Comparison of ENCODE assay signal across 8 mouse cellular contexts in the genomic region with DNA sequence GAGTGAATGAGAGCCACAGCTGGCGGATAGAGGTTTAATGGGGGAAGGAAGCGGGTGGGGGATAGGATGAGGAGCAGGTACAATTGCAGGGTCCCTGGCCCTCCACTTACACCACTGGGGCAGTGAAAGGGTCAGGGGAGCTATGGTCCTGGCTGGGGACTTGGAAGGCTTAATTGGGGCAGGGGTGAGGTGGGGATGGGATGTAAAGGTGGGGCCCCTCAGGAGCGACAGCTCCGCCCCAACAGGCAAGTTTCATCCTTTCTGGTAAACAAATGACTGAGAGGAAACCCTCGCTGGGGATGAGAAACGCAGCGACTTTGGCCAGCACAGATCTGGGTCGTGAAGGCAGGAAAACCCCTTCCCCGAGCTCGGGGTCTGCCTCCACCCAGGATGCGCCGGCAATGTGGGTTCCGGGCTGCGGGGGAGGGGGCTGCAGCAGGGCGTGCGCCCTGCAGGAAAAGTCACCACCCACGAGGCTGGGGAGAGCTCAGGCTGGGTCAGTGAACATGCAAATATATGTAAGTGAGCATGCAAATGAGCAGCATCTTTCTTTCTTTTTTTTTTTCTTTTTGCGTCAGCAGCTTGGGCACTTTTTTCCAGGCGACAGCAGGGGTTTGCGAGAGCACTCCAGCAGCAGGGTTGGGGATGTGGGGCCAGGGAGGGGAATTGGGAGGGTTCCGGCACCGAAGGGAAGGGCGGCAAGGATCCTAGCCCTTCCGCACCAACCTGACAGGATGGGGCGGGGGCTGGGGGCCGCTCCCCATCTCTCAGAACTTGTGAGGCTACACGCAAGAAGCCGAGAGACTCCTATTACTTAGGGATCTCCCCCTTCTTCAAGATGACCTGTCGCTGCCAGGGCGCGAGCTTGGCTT. TPM values are rescaled to one million over a fixed set of nuclear protein-coding genes. Genes with fewer than 3 reads are reported as not detected.
DNase-seq lines count a peak whose midpoint lies in the region; ATAC-seq lines count a peak whose summit lies in the region.

No protein-coding gene starts in this region.

- H3K4me3 ChIP-seq in lung, embryonic 16.5 days (ENCODE audit: low read length): peak overlapping the region; percentile 9
- peak overlapping the region; percentile 28 for H3K4me3 ChIP-seq in embryonic facial prominence, embryonic 13.5 days
- peak overlapping the region; percentile 35 for H3K4me3 ChIP-seq in limb, embryonic 10.5 days

- no peak overlapping the region for H3K27ac ChIP-seq in lung, embryonic 16.5 days (ENCODE audit: low read length)
- no peak overlapping the region for H3K27ac ChIP-seq in embryonic facial prominence, embryonic 13.5 days
- H3K27ac ChIP-seq in limb, embryonic 10.5 days: no peak overlapping the region

- 3% methylated on average over 31 of the region's 31 CpGs for WGBS in lung, embryonic 16.5 days
- 3% methylated on average over 31 of the region's 31 CpGs for WGBS in embryonic facial prominence, embryonic 13.5 days
- WGBS in limb, embryonic 10.5 days: under 1% methylated on average over 31 of the region's 31 CpGs

- no peak for DNase-seq in lung, adult 18-20 months
- DNase-seq in limb, embryonic 10.5 days (ENCODE audit: low spot score): peak; percentile 49
- peak; percentile 65 for DNase-seq in splenic B cell, adult 2 months (ENCODE audit: low read depth, low spot score)
- no peak for DNase-seq in adrenal gland, adult 2 months
- no peak for DNase-seq in kidney, postnatal 25 days
- no peak for DNase-seq in lung, postnatal 25 days (ENCODE audit: low spot score)

- no peak for ATAC-seq in lung, embryonic 16.5 days (ENCODE audit: low read depth)
- no peak for ATAC-seq in embryonic facial prominence, embryonic 13.5 days (ENCODE audit: insufficient number of reproducible peaks, insufficient read depth, low FRiP score, low TSS enrichment, low read depth)

- H3K9me3 ChIP-seq in lung, embryonic 16.5 days (ENCODE audit: control insufficient read depth, low read length): no peaks in the 10 kb centered on the region
- H3K9me3 ChIP-seq in embryonic facial prominence, embryonic 13.5 days: no peaks in the 10 kb centered on the region
- H3K9me3 ChIP-seq in limb, embryonic 10.5 days (replicated peaks): no peaks in the 10 kb centered on the region

- peaks cover 77% of the 10 kb centered on the region for H3K27me3 ChIP-seq in lung, embryonic 16.5 days (ENCODE audit: control insufficient read depth, insufficient read depth, low read depth, low read length)
- peaks cover 100% of the 10 kb centered on the region for H3K27me3 ChIP-seq in embryonic facial prominence, embryonic 13.5 days
- H3K27me3 ChIP-seq in limb, embryonic 10.5 days (ENCODE audit: low read depth, poor library complexity, severe bottlenecking): peaks cover 100% of the 10 kb centered on the region
- no peaks in the 10 kb centered on the region for H3K27me3 ChIP-seq in splenic B cell, adult 2 months (ENCODE audit: control insufficient read depth, insufficient read depth, low read length, poor library complexity, severe bottlenecking)

- peaks cover 28% of the 10 kb centered on the region for H3K4me1 ChIP-seq in lung, embryonic 16.5 days (replicated peaks; ENCODE audit: control insufficient read depth, insufficient read depth, low read length)
- H3K4me1 ChIP-seq in embryonic facial prominence, embryonic 13.5 days: peaks cover 35% of the 10 kb centered on the region
- peaks cover 47% of the 10 kb centered on the region for H3K4me1 ChIP-seq in limb, embryonic 10.5 days

- H3K36me3 ChIP-seq in lung, embryonic 16.5 days (ENCODE audit: control insufficient read depth, insufficient read depth, low read length): no peaks in the 10 kb centered on the region
- no peaks in the 10 kb centered on the region for H3K36me3 ChIP-seq in embryonic facial prominence, embryonic 13.5 days
- no peaks in the 10 kb centered on the region for H3K36me3 ChIP-seq in limb, embryonic 10.5 days
- no peaks in the 10 kb centered on the region for H3K36me3 ChIP-seq in splenic B cell, adult 2 months (ENCODE audit: control insufficient read depth, insufficient read depth, low read length, poor library complexity, severe bottlenecking)

- H3K4me2 ChIP-seq in lung, embryonic 16.5 days (ENCODE audit: low read depth, low read length): peak overlapping the region; percentile 21
- peak overlapping the region; percentile 53 for H3K4me2 ChIP-seq in embryonic facial prominence, embryonic 13.5 days

- H3K9ac ChIP-seq in lung, embryonic 16.5 days (ENCODE audit: low read length): no peak overlapping the region
- peak overlapping the region; percentile 41; the same call in 1 of the 2 replicates for H3K9ac ChIP-seq in embryonic facial prominence, embryonic 13.5 days

RNA-seq across cellular contexts. Expression of gene Tnfrsf25, which starts 4.8 kb away (rescaled TPM):
- 1.6 and 2.4 TPM in 2 replicates for polyA plus RNA-seq in lung, embryonic 16.5 days (2015; fragmentation: Nextera tagmentation; extraction: Ambion mirVana)
- 1.1 and 1.5 TPM in 2 replicates for polyA plus RNA-seq in embryonic facial prominence, embryonic 13.5 days (2015; fragmentation: Nextera tagmentation; extraction: Ambion mirVana)
- 0.67 and 0.75 TPM in 2 replicates for polyA plus RNA-seq in limb, embryonic 10.5 days (2016; fragmentation: Nextera tagmentation; extraction: Ambion mirVana)
- 1 to 10 TPM in 1 of 2 experiments, under 1 TPM in 1; 0.79 to 1.3 TPM for total RNA-seq in adrenal gland, adult 2 months (2021)
- 2.5 TPM in 2 replicates for polyA plus RNA-seq in adrenal gland, adult 2 months (2012; rRNA removed)

RNA-seq across cellular contexts. Expression of gene Espn, which starts 31.6 kb away (rescaled TPM):
- 6.6 and 10.1 TPM in 2 replicates for polyA plus RNA-seq in lung, embryonic 16.5 days (2015; fragmentation: Nextera tagmentation; extraction: Ambion mirVana)
- polyA plus RNA-seq in embryonic facial prominence, embryonic 13.5 days (2015; fragmentation: Nextera tagmentation; extraction: Ambion mirVana): 3.4 and 5.9 TPM in 2 replicates
- polyA plus RNA-seq in limb, embryonic 10.5 days (2016; fragmentation: Nextera tagmentation; extraction: Ambion mirVana): 2.9 and 3.2 TPM in 2 replicates
- total RNA-seq in adrenal gland, adult 2 months (2021): 1 to 10 TPM; 1.7 to 2.3 TPM
- 8.3 and 10.4 TPM in 2 replicates for polyA plus RNA-seq in adrenal gland, adult 2 months (2012; rRNA removed)

RNA-seq across cellular contexts. Expression of gene Hes2, which starts 38.1 kb away (rescaled TPM):
- 0.54 and 0.87 TPM in 2 replicates for polyA plus RNA-seq in lung, embryonic 16.5 days (2015; fragmentation: Nextera tagmentation; extraction: Ambion mirVana)
- polyA plus RNA-seq in embryonic facial prominence, embryonic 13.5 days (2015; fragmentation: Nextera tagmentation; extraction: Ambion mirVana): 0.10 TPM in 1 of 2 replicates, not detected in the other
- polyA plus RNA-seq in limb, embryonic 10.5 days (2016; fragmentation: Nextera tagmentation; extraction: Ambion mirVana): not detected in 2 replicates
- not detected for total RNA-seq in adrenal gland, adult 2 months (2021)
- polyA plus RNA-seq in adrenal gland, adult 2 months (2012; rRNA removed): 0.57 TPM in 1 of 2 replicates, not detected in the other

RNA-seq across cellular contexts. Expression of gene Plekhg5, which starts 48.2 kb away (rescaled TPM):
- polyA plus RNA-seq in lung, embryonic 16.5 days (2015; fragmentation: Nextera tagmentation; extraction: Ambion mirVana): 23.3 and 24.1 TPM in 2 replicates
- polyA plus RNA-seq in embryonic facial prominence, embryonic 13.5 days (2015; fragmentation: Nextera tagmentation; extraction: Ambion mirVana): 19.5 and 22.2 TPM in 2 replicates
- polyA plus RNA-seq in limb, embryonic 10.5 days (2016; fragmentation: Nextera tagmentation; extraction: Ambion mirVana): 9.5 and 13.3 TPM in 2 replicates
- 10 to 100 TPM in 1 of 2 experiments, 1 to 10 TPM in 1; 7.4 to 15.5 TPM for total RNA-seq in adrenal gland, adult 2 months (2021)
- polyA plus RNA-seq in adrenal gland, adult 2 months (2012; rRNA removed): 21.9 and 30.7 TPM in 2 replicates

RNA-seq across cellular contexts. Expression of gene Acot7, which starts 57.4 kb away (rescaled TPM):
- polyA plus RNA-seq in lung, embryonic 16.5 days (2015; fragmentation: Nextera tagmentation; extraction: Ambion mirVana): 66.5 and 69.0 TPM in 2 replicates
- polyA plus RNA-seq in embryonic facial prominence, embryonic 13.5 days (2015; fragmentation: Nextera tagmentation; extraction: Ambion mirVana): 48.5 and 54.1 TPM in 2 replicates
- polyA plus RNA-seq in limb, embryonic 10.5 days (2016; fragmentation: Nextera tagmentation; extraction: Ambion mirVana): 34.8 and 36.7 TPM in 2 replicates
- total RNA-seq in adrenal gland, adult 2 months (2021): 10 to 100 TPM; 43.4 to 65.0 TPM
- 22.1 and 25.5 TPM in 2 replicates for polyA plus RNA-seq in adrenal gland, adult 2 months (2012; rRNA removed)

Comparison
In these comparisons a context has a peak if more than half of its experiments do, and no peak if none do; other contexts are left out.
1. DNase-seq: peak in limb, embryonic 10.5 days (single experiment) and splenic B cell, adult 2 months (single experiment); none in lung, adult 18-20 months (0 of 2), adrenal gland, adult 2 months (single experiment), kidney, postnatal 25 days (0 of 2) and lung, postnatal 25 days (single experiment).
2. Peak in every context shown above with its lines, with median percentiles within 50 percentile points of each other: H3K4me3 ChIP-seq.